Mouse (Mus musculus): ENCODE measurements around the gene F12. TPM values are rescaled to one million over a fixed set of nuclear protein-coding genes. Genes with fewer than 3 reads are reported as not detected.

The F12 gene
- polyA plus RNA-seq, 1 experiment from 2014 or later, result not detected

DNA sequence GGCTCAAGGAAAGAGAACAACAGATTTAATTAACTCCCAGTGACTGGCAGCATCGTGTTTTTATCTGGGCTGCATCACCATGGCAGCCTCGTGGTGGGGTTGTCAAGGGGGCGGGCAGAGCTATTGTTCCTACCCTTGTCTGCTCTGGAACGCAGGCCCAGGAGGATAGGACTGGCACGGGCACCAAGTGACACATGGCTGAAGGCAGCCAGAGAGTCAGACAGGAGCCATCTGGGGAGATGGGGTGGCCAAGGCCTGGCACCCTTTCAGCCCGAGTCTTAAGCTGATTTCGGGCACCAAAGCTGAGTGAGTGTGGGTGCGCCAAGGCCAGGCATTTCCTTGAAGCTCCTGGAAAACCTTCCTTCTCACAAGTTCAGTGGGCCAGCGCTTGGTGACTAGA is 43.8 kb upstream of the F12 start:
- no peaks in the 10 kb centered on the region for H3K27me3 ChIP-seq
- CTCF ChIA-PET, result interaction anchor here (0.9 to 4.0 kb wide), 10 partner anchors 9 to 66 kb away, joined by 3 to 30 read pairs (median 5); partner anchors contain the start of genes Grk6 and Pdlim7
- DNase-seq (ENCODE audit: low read depth, low spot score) (no peak), ATAC-seq (no peak)
- in situ Hi-C loops (cut with MboI; ENCODE audit: low pct_unique_long_range_greater_than_20kb), result no loop called here
- no peak for TF ChIP-seq CTCF (IDR thresholded peaks at IDR 0.05)
- POLR2A ChIA-PET, result interaction anchor here (1.7 to 2.3 kb wide), 3 partner anchors 26 to 53 kb away, joined by 7 to 9 read pairs (median 8); partner anchors contain the start of genes Grk6 and Pdlim7

DNA sequence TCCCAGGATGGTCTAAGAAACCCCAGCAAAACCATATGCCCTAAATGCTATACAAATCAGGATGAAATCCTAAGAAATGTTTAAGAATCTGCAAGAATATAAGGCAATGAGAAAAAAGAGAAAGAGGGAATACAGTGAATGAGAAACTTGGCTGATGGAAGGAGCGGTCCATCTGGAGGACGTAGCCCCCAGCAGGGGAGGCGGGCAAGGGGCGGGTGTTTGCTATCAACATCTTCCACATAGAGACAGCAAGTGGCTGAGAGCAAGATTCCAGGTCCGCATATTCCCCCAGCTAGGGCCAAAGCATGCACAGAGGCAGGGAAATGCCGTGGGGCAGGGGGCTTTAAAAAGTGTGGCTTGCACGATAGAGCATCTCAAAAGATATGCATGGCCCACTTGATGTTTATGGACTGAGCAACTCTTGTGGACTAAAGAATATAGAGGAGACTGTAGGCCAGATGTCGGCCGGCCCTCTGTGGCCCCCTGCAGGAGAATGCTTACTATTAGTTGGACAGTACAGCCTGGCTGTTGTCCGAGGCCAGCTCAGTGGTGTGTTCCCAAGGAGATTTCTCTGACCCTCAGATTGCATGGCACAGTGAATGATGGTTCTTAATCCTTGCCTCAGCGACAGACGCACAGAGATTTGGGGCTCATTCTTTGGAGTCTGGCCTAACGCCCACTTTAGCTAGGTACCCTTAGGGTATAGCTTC is 42.4 kb upstream of the F12 start:
- CTCF ChIA-PET, result interaction anchor here (1.2 to 4.0 kb wide), 8 partner anchors 10 to 65 kb away, joined by 3 to 30 read pairs (median 6); partner anchors contain the start of gene Grk6

DNA sequence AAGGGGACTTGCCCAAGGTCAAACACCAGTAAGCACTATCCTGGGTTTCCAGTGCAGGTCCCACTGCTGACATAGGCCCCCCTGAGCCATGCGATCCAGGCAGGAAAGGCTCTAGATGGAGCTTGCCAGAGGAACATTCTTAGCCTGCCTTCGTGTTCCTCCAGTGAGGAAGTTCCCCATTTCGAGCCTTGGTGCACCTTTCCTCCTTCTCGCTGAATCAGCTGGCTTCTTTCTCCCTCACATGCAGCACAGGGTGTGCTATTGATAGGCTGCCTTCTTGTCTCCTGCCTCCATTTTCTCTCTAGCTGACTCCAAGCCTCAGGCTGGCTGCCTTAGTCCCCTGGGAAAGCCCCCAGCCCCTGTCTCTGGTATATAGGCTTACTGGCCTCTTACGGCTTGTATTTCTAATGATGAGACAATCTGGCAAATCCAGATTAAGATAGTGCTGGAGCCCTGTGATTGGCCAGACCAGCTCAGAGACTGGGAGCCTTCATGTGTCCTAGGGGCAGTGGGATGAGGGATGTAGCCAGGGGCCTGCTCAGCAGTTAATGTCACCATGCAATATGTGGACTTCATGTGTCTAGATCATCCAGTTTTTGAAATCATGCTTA is 39.3 kb upstream of the F12 start:
- in situ Hi-C loops (cut with MboI; ENCODE audit: low pct_unique_long_range_greater_than_20kb), result loop anchor here (5.0 kb wide), 1 partner anchor 59 kb away; no protein-coding TSS in a partner anchor
- no peak for ATAC-seq
- CTCF ChIA-PET, result interaction anchor here (1.1 to 1.5 kb wide), 5 partner anchors 9 to 71 kb away, joined by 3 to 6 read pairs (median 4); partner anchors contain the start of gene Ddx41

More for the DNA sequence above, 42.4 kb upstream of the F12 start:
- DNase-seq (ENCODE audit: low read depth, low spot score) (no peak), ATAC-seq (no peak)
- no peak for TF ChIP-seq CTCF (IDR thresholded peaks at IDR 0.05)
- POLR2A ChIA-PET, result interaction anchor here (1.7 kb wide), 1 partner anchor 24 kb away, joined by 8 read pairs; the partner anchor contains the start of gene Grk6
- no peaks in the 10 kb centered on the region for H3K27me3 ChIP-seq
- in situ Hi-C loops (cut with MboI; ENCODE audit: low pct_unique_long_range_greater_than_20kb), result loop anchor here (5.0 kb wide), 1 partner anchor 62 kb away; no protein-coding TSS in a partner anchor

GRCm38 (mm10) chr13:55465184-55465583 is 38.6 kb upstream of the F12 start:
- TF ChIP-seq CTCF (IDR thresholded peaks at IDR 0.05), result no peak
- in situ Hi-C loops (cut with MboI; ENCODE audit: low pct_unique_long_range_greater_than_20kb), result loop anchor here (5.0 kb wide), 1 partner anchor 58 kb away; no protein-coding TSS in a partner anchor
- H3K27me3 ChIP-seq, result no peaks in the 10 kb centered on the region
- DNase-seq (ENCODE audit: low read depth, low spot score) (peak; percentile 82), ATAC-seq (peak; percentile 73)
- CTCF ChIA-PET, result interaction anchor here (0.9 to 1.5 kb wide), 7 partner anchors 10 to 71 kb away, joined by 3 to 6 read pairs (median 4); partner anchors contain the start of gene Ddx41
- POLR2A ChIA-PET, result interaction anchor here (1.1 to 1.9 kb wide), 4 partner anchors 14 to 47 kb away, joined by 3 to 9 read pairs (median 6); partner anchors contain the start of gene Grk6

More for the DNA sequence above, 39.3 kb upstream of the F12 start:
- POLR2A ChIA-PET, result interaction anchor here (1.1 to 1.9 kb wide), 4 partner anchors 15 to 48 kb away, joined by 3 to 9 read pairs (median 6); partner anchors contain the start of gene Grk6
- no peak for TF ChIP-seq CTCF (IDR thresholded peaks at IDR 0.05)
- no peak for DNase-seq (ENCODE audit: low read depth, low spot score)
- H3K27me3 ChIP-seq, result no peaks in the 10 kb centered on the region

DNA sequence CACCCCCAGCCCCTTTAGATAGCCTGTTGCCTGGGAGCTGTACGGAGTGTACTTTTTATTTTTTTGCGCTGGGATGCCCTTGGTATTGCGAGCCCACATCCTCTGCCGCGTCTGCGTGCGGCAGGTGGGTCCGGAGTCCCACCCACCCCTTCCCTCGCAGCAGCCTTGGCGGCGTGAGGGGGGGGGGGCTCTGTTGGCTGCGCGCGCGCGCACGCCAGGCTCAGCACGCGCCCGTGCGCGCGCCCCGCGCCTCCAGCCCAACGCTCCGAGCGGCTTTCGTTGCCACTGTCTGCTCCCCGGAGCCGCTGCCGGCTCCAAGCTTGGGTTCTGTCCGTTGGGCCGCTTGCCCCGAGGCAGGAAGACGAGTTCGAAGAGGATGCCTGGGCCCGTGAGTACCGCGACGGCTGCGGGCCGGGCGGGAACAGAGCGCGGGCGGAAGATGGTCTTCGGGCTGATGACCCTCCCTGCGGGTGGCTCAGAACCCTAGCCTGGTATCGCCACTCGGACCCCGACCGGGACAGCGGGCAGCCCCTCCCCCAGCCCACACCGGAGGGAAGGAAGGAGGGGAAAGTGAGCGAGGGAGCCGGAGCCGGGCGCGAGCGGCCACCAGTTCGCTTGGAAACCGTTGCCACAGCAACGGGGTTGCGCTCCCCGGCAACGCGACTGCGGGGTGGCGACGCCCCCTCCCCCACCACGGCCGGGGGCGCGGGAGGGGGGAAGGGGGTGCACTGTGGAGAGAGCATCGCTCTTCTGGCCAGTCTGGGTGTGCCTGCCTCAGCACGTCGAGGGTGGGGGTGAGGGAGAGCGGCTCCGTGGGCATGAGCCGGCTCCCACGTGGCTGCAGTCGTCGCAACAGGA is 37.7 kb upstream of the F12 start, which contains the start of gene Prr7:
Gene Prr7 (plus strand): TSS at position 241 of the 858 bp plus-strand sequence.
- in situ Hi-C loops (cut with MboI; ENCODE audit: low pct_unique_long_range_greater_than_20kb), result no loop called here
- ChIA-PET POLR2A (interaction anchor here (0.6 to 1.9 kb wide), 6 partner anchors 8 to 24 kb away, joined by 3 to 9 read pairs (median 4); partner anchors contain the start of gene Grk6), CTCF (interaction anchor here (0.9 to 2.4 kb wide), 5 partner anchors 10 to 59 kb away, joined by 3 to 9 read pairs (median 4); no protein-coding TSS in a partner anchor)
- TF ChIP-seq CTCF (IDR thresholded peaks at IDR 0.05), result no peak
- ATAC-seq (no peak), DNase-seq (ENCODE audit: low read depth, low spot score) (no peak)
- H3K27me3 ChIP-seq, result no peaks in the 10 kb centered on the region

DNA sequence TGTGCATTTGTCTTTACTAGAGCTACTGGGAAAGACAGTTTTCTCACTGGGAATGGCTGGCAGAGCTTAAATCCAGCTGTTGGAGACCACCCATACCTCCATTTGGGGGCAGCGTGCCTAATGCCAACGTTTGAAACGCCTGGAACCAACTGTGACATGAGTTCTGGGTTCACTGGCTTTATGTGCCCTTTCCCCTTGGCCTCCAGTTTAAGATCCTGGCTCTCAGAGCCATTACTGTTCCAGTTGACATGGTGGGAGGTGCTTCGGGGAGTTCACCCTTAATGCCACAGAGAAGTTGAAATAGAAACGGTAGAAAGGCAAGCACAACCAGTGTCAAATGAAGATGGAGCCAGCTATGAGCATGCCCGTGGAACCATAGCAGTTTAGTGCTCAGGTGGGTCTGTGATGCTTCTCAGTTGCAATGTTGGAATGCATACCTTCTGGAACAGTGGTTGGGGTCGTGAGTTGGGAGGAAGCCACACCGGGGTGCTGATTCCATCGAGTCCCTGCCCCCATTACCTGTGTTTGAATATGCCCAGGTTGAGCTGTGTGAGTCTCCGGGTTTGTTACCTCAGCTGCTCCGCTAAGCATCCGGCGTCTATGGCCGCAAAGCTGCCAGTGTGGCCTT is 36.9 kb upstream of the F12 start:
- POLR2A ChIA-PET, result interaction anchor here (1.1 to 1.4 kb wide), 2 partner anchors 9 to 18 kb away, joined by 3 to 4 read pairs; no protein-coding TSS in a partner anchor
- ATAC-seq, result no peak
- H3K27me3 ChIP-seq, result no peaks in the 10 kb centered on the region

GRCm38 (mm10) chr13:55462965-55463364 is 36.4 kb upstream of the F12 start:
- no peak for DNase-seq (ENCODE audit: low read depth, low spot score)
- H3K27me3 ChIP-seq, result no peaks in the 10 kb centered on the region
- in situ Hi-C loops (cut with MboI; ENCODE audit: low pct_unique_long_range_greater_than_20kb), result no loop called here
- POLR2A ChIA-PET, result interaction anchor here (1.4 kb wide), 1 partner anchor 17 kb away, joined by 4 read pairs; no protein-coding TSS in a partner anchor
- no peak for TF ChIP-seq CTCF (IDR thresholded peaks at IDR 0.05)
- no peak for ATAC-seq
- CTCF ChIA-PET, result interaction anchor here (1.1 to 2.4 kb wide), 2 partner anchors 58 to 72 kb away, joined by 3 to 9 read pairs; no protein-coding TSS in a partner anchor

More for the DNA sequence above, 36.9 kb upstream of the F12 start:
- no peak for TF ChIP-seq CTCF (IDR thresholded peaks at IDR 0.05)
- CTCF ChIA-PET, result interaction anchor here (1.1 to 2.4 kb wide), 2 partner anchors 59 to 72 kb away, joined by 3 to 9 read pairs; no protein-coding TSS in a partner anchor
- in situ Hi-C loops (cut with MboI; ENCODE audit: low pct_unique_long_range_greater_than_20kb), result no loop called here
- DNase-seq (ENCODE audit: low read depth, low spot score), result no peak

- DNase-seq (ENCODE audit: low read depth, low spot score) (no peak), ATAC-seq (no peak)
- ChIA-PET POLR2A (no interaction called here), CTCF (no interaction called here)
- in situ Hi-C loops (cut with MboI; ENCODE audit: low pct_unique_long_range_greater_than_20kb), result no loop called here
- no peaks in the 10 kb centered on the region for H3K27me3 ChIP-seq
- no peak for TF ChIP-seq CTCF (IDR thresholded peaks at IDR 0.05)
These were observed 25.4 kb upstream of the F12 start for GRCm38 (mm10) chr13:55451785-55452549.

All from Patski (cell line).